Mouse (Mus musculus): Measurements from ENCODE around the gene Gm21987.

Gene Gm21987

GRCm38 (mm10) chr16:38349881-38350280, 3.0 kb downstream of the Gm21987 start:
- no peak for DNase-seq (ENCODE audit: low spot score)

DNA sequence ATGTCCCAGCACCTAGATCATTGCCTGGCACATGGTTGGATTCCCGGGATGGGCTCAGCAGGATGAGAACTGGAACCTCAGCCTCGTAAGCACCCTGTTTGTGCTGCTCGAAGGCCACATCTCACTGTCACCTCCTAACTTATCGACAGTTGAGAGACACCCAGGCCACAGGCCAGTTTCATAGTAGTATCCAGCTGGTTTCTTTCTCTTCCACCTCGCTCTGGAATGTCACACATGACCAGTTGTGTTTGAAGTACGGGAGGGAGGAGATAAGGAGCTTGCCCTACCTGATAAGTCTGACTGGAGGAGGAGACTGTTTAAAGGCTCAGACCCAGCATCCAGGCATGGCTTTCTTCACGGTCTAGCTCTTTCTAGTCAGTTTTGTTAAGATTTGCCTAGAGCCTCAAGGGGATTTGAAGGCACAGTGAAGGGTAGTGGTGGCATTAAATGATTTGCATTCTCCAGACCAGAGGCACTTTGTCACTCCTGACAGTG, 3.6 kb downstream of the Gm21987 start:
- no peak for DNase-seq (ENCODE audit: low spot score)

DNA sequence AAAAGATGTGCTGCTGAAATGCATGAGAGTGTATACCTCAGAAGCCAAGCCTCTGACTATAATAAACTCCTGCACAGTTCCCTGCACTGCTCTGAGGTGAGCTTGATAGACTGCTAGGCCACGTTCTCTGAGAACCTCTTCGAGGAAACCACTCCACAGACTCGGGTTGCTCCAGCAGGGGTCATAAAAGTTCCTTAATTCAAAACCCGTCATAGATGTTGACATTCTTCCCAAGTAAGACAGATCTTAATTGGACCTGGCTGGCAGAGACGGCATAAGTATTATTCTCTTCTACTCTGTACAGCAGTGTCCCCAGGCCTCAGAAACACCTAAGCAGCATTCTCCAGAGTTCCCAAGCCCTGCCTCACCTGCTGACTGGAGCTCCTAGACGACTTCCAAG, 4.1 kb downstream of the Gm21987 start:
- no peak for DNase-seq (ENCODE audit: low spot score)

DNA sequence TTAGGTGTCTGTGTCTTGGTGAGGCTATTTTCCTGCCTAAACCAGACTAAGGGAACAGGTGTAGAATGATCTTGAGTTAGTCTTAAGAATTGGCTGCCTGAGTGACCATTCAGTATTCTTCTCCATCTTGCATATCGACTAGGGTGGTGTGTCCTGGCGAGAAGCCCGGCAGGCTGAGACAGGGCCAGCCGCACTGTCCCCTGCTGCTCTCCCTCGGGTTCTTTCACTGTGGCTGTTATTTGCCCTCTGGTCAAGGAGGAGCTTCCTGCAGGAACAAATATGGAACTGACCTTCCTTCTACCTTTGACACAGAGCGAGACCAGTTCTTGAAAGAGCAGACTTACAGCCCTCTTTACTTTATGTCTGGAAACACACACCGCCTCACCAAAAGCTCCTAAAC, 5.2 kb downstream of the Gm21987 start:
- no peak for DNase-seq (ENCODE audit: low spot score)

DNA sequence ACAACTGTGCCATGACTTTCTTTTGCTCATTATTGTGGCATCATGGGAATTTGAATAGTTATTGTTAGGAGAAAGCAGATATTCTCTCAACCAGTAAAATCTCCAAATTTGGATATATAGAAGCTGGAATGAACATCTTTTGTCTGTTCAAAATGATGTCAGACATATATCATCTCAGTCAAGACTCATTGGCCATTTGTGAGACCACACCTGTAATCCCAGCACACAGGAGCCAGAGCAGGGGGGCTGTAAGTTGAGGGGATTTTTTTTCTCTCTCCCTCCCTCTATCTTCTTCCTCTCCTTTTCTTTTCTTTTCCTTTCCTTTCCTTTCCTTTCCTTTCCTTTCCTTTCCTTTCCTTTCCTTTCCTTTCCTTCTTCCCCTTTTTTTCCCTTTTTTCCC, 6.0 kb downstream of the Gm21987 start:
- DNase-seq (ENCODE audit: low spot score), result no peak

- DNase-seq (ENCODE audit: low spot score), result no peak
These were observed 6.8 kb downstream of the Gm21987 start for GRCm38 (mm10) chr16:38353642-38354041.

DNA sequence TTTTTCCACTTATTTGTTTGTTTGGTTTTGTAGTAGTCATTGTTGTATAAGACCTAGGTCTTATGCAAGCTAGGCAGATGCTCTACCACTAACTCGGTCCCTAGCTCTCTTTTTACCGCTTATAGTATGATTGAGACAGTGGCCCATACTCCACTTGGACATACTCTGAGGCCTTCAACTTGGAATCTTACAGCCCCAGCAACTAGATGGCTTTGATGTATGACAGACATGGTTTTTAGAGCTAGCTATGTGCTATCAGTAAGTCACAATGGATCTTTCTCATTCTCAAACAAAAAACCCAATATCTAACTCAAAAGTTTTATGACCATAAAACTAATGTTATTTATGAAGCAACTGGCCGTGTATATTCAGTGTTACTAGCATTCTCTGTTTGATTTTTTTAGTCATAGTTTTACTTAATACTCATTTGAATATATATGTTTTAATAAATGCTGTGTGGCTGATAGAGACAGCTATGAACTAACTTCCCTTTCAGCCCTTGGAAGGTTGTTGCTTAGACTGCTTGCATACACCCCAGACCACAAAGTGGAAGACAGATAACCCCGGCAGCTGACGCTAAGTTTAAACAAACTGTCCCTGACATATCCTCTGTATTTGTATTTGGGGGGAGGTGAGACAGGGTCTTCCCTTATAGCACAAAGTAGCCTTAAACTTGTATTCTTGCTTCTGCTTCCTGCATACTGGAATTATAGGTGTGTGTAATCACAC, 7.5 kb downstream of the Gm21987 start:
- no peak for DNase-seq (ENCODE audit: low spot score)

GRCm38 (mm10) chr16:38358256-38358812, 11.5 kb downstream of the Gm21987 start:
- DNase-seq (ENCODE audit: low spot score), result no peak

DNA sequence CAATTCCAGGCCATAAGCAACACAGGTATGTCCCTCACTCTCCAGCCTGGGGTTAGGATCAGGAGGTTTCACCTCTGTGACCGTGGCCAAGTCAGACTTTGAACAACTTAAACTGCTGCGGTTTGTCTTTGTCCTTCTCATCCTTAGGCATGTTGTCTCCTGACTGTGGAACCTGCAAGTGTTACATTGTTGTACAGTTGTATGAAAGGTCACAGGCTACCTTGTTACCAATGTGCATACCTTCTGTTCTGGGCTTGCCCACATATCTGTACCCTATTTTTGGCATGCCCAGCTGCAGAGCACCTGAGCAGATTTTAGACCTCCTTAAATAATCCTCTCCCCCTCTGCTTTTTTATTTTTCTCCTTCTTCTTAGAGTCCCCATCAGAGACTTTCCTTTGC, 12.4 kb downstream of the Gm21987 start:
- no peak for DNase-seq (ENCODE audit: low spot score)

GRCm38 (mm10) chr16:38359857-38360256, 13.0 kb downstream of the Gm21987 start:
- no peak for DNase-seq (ENCODE audit: low spot score)

- no peak for DNase-seq (ENCODE audit: low spot score)
These were observed 13.5 kb downstream of the Gm21987 start for GRCm38 (mm10) chr16:38360317-38360716.

DNA sequence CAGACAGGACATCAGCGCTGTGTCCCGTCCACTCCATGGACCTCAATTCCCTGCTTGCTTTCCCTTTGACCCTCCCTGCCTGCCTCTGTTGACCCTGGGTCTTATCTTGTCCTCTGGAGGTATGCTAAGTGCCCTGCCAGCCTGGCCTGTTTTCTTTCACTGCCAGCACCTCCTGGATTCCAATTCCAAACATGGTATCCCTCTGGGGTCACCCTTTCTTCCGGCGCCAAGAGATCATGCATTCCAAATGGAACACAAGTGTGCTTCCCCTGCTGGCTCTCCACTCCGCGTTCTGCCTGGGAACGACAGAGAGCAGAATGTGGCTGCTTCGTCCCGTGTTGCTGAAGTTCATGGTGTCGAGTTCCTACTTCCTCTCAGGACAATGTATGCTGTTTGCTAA, 15.1 kb downstream of the Gm21987 start, which contains the start of gene Popdc2:
TSS of gene Popdc2 (plus strand) at position 277 of the 400 bp plus-strand sequence.
- peak; percentile 40 for DNase-seq (ENCODE audit: low spot score)

GRCm38 (mm10) chr16:38362493-38363255, 15.8 kb downstream of the Gm21987 start:
- DNase-seq (ENCODE audit: low spot score), result no peak

- DNase-seq (ENCODE audit: low spot score), result no peak
These were observed 16.4 kb downstream of the Gm21987 start for GRCm38 (mm10) chr16:38363256-38363595.

DNA sequence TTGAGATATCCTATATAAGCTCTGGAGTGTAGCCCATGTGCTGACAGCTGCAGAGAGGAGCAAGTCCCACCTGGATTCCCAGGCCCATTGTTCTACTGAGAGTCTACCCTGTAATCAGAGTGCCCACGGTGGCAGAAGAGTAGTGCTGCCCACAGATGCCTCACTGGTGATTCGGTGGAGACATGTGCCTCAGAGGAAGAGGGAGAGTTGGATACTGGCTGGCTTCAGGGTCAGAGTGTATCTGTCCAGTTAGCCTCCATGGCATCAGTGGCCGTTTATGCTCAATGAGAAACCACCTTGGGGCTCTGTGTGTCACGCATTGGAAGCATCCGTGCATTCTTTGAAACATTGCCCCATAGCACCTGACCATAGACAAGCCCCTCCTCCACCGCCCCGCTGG, 16.8 kb downstream of the Gm21987 start:
- no peak for DNase-seq (ENCODE audit: low spot score)

GRCm38 (mm10) chr16:38365390-38365789, 18.6 kb downstream of the Gm21987 start:
- DNase-seq (ENCODE audit: low spot score), result no peak

GRCm38 (mm10) chr16:38366231-38366630, 19.4 kb downstream of the Gm21987 start:
- no peak for DNase-seq (ENCODE audit: low spot score)

- no peak for DNase-seq (ENCODE audit: low spot score)
These were observed 21.5 kb downstream of the Gm21987 start for GRCm38 (mm10) chr16:38368336-38368735.

- no peak for DNase-seq (ENCODE audit: low spot score)
These were observed 22.2 kb downstream of the Gm21987 start for GRCm38 (mm10) chr16:38369000-38369399.

- no peak for DNase-seq (ENCODE audit: low spot score)
These were observed 22.6 kb downstream of the Gm21987 start for GRCm38 (mm10) chr16:38369431-38369830.

- DNase-seq (ENCODE audit: low spot score), result no peak
These were observed 23.2 kb downstream of the Gm21987 start for GRCm38 (mm10) chr16:38369992-38370484.

DNA sequence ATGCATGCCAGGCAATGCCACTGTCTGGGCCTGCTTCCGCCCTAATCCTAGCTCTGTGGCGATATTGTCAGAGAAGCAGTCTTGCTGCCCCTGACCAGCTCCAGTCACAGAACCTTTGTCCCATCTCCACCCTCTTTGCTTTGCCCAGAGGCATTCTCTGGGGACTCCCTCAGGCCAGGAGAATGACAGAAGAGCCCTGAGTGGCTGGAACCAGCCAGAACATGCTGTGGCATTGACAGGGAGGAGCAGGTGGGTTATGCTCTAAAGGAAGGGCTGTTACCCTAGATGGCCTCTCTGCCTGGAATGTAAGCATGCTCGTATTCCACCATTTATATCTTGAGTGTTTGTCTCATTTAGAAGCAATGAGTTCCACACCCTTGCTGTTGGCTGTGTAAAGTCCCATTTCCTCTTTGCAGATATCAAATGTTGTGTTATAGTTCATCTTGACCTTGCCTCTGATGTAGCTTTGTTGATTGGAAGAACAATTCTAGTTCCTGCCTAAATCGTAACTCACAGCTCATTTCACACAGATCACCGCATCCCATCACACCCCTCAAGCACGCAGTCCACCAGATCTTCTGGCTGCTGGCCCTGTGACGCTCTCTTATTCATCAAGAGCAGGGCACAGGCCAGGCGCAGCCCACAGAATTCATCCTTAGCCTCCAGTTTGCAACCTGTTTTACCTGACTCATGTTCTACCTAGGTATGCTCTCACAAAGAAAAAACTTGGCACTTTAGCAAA, 24.0 kb downstream of the Gm21987 start:
- no peak for DNase-seq (ENCODE audit: low spot score)

Data from embryo, embryonic 10.5 days (tissue).